Mouse (Mus musculus) hindbrain, postnatal 0 days (tissue): ENCODE measurements at regions not wholly inside any gene's neighbourhood (a gene's known extent, or its start where the extent isn't known, plus 50 kb on each side); places are given as distances from the start of the nearest gene placed in this dataset.

ENCODE experiments used
- ATAC-seq: fragments of 200-750 bp; cut with Nextera tagmentation; 2 replicates; pipeline ENCODE4 v1.8.0; 2017; ENCODE audit warnings: mild to moderate bottlenecking, moderate TSS enrichment, moderate library complexity
- DNase-seq: peaks from one replicate; pipeline ENCODE4 v3.0.0-alpha.2; 2015; ENCODE audit warnings: low spot score
- H3K27ac ChIP-seq: fragments of 300-500 bp; sonication (generic); 2 replicates; pipeline ENCODE4 v1.5.1; 2014; ENCODE audit warnings: mild to moderate bottlenecking
- H3K27me3 ChIP-seq: fragments of 300-500 bp; sonication (generic); 2 replicates; pipeline ENCODE4 v1.6.1; 2014; ENCODE audit warnings: low read length, mixed read lengths; ENCODE audit not compliant: insufficient read depth
- H3K36me3 ChIP-seq: fragments of 300-500 bp; sonication (generic); 2 replicates; pipeline ENCODE4 v1.6.1; 2014; ENCODE audit warnings: low read length, mixed read lengths; ENCODE audit not compliant: insufficient read depth
- H3K4me1 ChIP-seq: fragments of 300-500 bp; sonication (generic); 2 replicates; pipeline ENCODE4 v1.6.1; 2014; ENCODE audit warnings: antibody characterized with exemption, low read length, mixed read lengths; ENCODE audit not compliant: insufficient read depth
- H3K4me2 ChIP-seq: fragments of 300-500 bp; sonication (generic); 2 replicates; pipeline ENCODE4 v1.6.1; 2014; ENCODE audit warnings: low read depth, mild to moderate bottlenecking, low read length, moderate library complexity, mixed read lengths
- H3K4me3 ChIP-seq: fragments of 300-500 bp; sonication (generic); 2 replicates; pipeline ENCODE4 v1.5.1; 2014; ENCODE audit warnings: low read length
- H3K9ac ChIP-seq: fragments of 300-500 bp; sonication (generic); replicated peaks from 2 replicates; pipeline ENCODE4 v1.6.1; 2014; ENCODE audit warnings: mild to moderate bottlenecking, low read length, moderate library complexity, mixed read lengths
- H3K9me3 ChIP-seq: fragments of 300-500 bp; sonication (generic); 2 replicates; pipeline ENCODE4 v1.6.1; 2016; ENCODE audit warnings: low read length, mixed read lengths
- CTCF ChIP-seq: IDR thresholded peaks from 2 replicates; pipeline ENCODE4 v1.5.1; 2016; ENCODE audit warnings: antibody characterized with exemption, control low read depth, low read depth
- WGBS: fragments of 180-500 bp; shearing (Covaris S2); extraction: QIAGEN DNeasy Blood & Tissue Kit; methylation state at CpG from one replicate; pipeline ENCODE4 v1.1.7; 2014; 5-methylcytosine and 5-hydroxymethylcytosine counted together

DNA sequence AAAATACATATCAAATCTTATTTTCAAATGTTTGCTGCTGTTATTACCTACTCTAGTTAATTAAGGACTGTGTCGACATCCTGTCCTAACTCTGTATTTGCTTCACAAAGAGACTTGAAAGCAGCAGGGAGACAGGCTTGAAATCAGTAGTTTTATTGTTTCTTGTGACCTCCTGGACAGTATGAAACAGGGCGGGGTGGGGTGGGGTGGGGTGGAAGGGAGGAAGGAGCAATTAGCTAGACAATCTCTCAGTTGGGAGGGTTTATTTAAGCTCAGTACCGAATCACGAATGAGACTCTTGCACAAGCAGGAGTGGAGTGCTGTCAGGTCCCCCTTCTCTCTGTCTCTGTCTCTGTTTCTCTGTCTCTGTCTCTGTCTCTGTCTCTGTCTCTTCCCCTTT lies 421.2 kb downstream of the Btg1 start:
- Histone ChIP-seq H3K4me3 (no peak overlapping the region), H3K36me3 (no peaks in the 10 kb centered on the region), H3K27me3 (no peaks in the 10 kb centered on the region), H3K9ac (no peak overlapping the region), H3K4me2 (no peak overlapping the region), H3K4me1 (no peaks in the 10 kb centered on the region), H3K9me3 (no peaks in the 10 kb centered on the region), H3K27ac (no peak overlapping the region)
- no peak for TF ChIP-seq CTCF
- ATAC-seq (no peak), DNase-seq (no peak)
- WGBS, result 46% methylated on average over 4 of the region's 4 CpGs

DNA sequence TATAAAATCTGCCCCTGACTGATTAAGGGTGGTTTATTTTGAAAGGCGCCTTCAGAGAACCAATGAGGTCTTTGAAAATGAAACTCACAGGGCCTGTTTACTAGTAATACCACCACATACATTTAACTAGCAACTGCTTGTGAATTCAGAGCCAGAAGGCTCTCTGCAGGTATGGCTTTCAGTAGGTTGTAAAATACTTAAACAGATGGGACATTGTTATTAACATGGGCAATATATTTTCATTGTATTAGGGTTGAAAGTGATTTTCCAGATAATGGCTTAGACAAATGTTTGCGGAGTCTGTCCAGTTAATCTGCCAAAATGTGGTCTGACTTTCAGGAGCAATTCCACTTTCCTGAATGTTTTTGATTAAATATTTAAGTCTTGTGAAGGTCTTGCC lies 430.8 kb downstream of the Btg1 start:
- 86% methylated on average over 2 of the region's 2 CpGs for WGBS
- no peaks in the 10 kb centered on the region for H3K4me1 ChIP-seq
- no peak for ATAC-seq
- no peak for TF ChIP-seq CTCF
- H3K4me2 ChIP-seq, result no peak overlapping the region
- no peak overlapping the region for H3K27ac ChIP-seq
- H3K9me3 ChIP-seq, result peaks cover 5% of the 10 kb centered on the region
- no peak overlapping the region for H3K9ac ChIP-seq
- no peaks in the 10 kb centered on the region for H3K36me3 ChIP-seq
- H3K4me3 ChIP-seq, result no peak overlapping the region
- no peaks in the 10 kb centered on the region for H3K27me3 ChIP-seq
- DNase-seq, result no peak

DNA sequence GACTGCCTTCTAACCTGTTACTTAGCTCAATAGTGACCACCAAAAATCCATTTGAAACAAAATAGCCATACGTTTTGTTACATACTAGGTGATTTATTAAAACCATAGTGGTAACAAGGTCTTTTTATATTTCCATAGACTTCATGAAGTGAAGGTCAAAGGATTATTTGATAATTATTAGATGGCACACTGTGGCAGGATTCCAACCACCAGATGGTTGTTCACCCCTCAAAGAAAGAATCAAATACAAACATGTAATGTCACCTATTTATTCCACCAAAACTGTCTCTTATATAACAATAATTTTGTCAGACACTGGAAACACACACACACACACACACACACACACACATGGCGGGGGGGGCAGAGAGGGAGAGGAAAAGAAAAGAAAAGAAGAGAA lies 431.2 kb downstream of the Btg1 start:
- no peaks in the 10 kb centered on the region for H3K27me3 ChIP-seq
- no peak overlapping the region for H3K27ac ChIP-seq
- no peaks in the 10 kb centered on the region for H3K4me1 ChIP-seq
- peaks cover 5% of the 10 kb centered on the region for H3K9me3 ChIP-seq
- 68% methylated on average over 2 of the region's 2 CpGs for WGBS
- DNase-seq (no peak), ATAC-seq (no peak)
- no peaks in the 10 kb centered on the region for H3K36me3 ChIP-seq
- TF ChIP-seq CTCF, result no peak
- H3K4me3 ChIP-seq, result no peak overlapping the region
- H3K4me2 ChIP-seq, result no peak overlapping the region
- no peak overlapping the region for H3K9ac ChIP-seq

DNA sequence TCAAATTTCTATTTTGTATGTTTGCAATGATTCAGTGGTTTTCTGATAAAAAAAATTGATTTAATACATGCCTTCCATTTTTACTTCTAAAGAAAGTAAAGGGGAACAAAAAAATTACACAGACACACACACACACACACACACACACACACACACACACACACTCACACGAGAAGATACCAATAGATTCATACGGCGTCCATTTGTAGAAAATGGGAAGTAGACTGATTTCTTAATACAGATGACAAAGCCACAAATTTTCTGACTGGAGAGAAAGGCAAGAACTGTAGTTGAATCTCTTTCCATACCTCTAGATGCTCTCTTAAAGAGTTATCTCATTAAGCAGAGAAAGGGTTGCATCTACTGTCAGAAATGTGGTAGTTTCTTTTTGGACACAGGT lies 424.9 kb upstream of the Dcn start:
- WGBS, result 95% methylated on average over 3 of the region's 3 CpGs

DNA sequence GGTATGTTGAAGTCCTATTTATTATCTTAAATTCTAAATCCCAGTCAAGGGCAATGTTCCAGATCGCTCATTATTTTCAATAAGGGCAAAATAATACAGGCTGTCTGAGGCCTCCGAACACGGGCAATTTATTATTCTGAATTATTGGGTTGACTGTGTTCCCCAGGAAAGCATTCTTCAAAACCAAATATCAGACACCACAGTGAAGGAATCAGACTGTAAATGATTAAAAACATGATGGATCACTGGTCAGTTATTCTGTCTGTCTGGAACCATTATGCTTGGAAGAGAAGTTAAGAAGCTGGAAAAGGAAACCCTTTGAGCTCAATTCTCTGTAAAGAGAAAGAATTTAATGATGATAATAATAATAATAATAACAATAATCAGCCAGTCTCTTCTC lies 417.4 kb upstream of the Dcn start:
- no peak for DNase-seq

More for the DNA sequence above, 424.9 kb upstream of the Dcn start:
- no peak for TF ChIP-seq CTCF
- Histone ChIP-seq H3K36me3 (no peaks in the 10 kb centered on the region), H3K27me3 (no peaks in the 10 kb centered on the region), H3K27ac (no peak overlapping the region), H3K4me1 (no peaks in the 10 kb centered on the region), H3K4me3 (no peak overlapping the region), H3K4me2 (no peak overlapping the region), H3K9me3 (no peaks in the 10 kb centered on the region), H3K9ac (no peak overlapping the region)
- ATAC-seq (no peak), DNase-seq (no peak)

DNA sequence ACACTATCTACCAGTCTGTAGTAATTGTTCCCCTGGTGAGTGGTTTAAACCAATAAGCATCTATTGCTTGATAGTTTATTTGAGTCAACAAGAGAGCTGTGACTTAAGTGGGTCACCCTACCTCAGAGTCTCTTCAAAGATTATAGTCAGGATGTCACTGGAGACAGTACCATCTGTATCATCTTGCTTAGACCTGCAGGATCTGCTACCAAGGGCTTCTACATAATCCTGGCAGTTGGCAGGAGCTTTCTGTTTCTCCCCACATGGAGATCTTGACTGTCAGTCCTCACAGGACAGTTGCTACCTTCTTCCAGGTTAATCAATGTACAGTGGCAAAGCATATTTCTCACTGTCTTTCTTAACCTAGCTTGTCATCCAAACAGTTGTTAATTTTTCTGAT lies 414.9 kb upstream of the Dcn start:
- no peaks in the 10 kb centered on the region for H3K4me1 ChIP-seq
- H3K27ac ChIP-seq, result no peak overlapping the region
- no peak overlapping the region for H3K9ac ChIP-seq
- H3K36me3 ChIP-seq, result no peaks in the 10 kb centered on the region
- H3K27me3 ChIP-seq, result no peaks in the 10 kb centered on the region
- H3K4me2 ChIP-seq, result no peak overlapping the region
- no peak for ATAC-seq
- no peak for TF ChIP-seq CTCF
- no peak for DNase-seq
- H3K9me3 ChIP-seq, result no peaks in the 10 kb centered on the region
- no peak overlapping the region for H3K4me3 ChIP-seq

More for the DNA sequence above, 417.4 kb upstream of the Dcn start:
- H3K4me1 ChIP-seq, result no peaks in the 10 kb centered on the region
- no peak overlapping the region for H3K4me2 ChIP-seq
- H3K9me3 ChIP-seq, result no peaks in the 10 kb centered on the region
- TF ChIP-seq CTCF, result no peak
- no peak overlapping the region for H3K9ac ChIP-seq
- no peaks in the 10 kb centered on the region for H3K27me3 ChIP-seq
- no peak for ATAC-seq
- no peak overlapping the region for H3K27ac ChIP-seq
- H3K4me3 ChIP-seq, result no peak overlapping the region
- no peaks in the 10 kb centered on the region for H3K36me3 ChIP-seq
- WGBS, result 38% methylated on average over 3 of the region's 3 CpGs

DNA sequence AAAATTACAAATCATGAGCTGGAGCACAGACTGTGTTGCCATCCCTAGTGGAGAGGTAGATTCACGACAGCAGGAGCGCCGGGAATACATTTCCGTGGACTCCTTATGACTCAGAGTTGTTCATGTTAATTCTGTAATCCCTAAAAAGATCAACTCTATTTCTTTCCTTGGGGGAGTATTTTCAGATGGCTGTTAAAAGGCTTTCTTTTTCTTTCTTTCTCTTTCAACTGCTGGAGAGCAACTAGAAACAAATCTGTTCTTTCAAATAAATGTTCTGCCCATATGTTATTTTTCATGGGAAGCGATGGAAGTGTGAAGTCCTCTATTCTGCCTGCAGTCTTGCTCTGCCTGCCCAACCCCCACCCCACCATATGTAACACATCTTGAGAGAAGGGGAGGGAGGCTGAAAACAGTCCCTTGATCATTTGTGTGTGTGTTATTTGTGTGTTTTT lies 401.4 kb upstream of the Dcn start:
- TF ChIP-seq CTCF, result no peak
- no peak for ATAC-seq
- Histone ChIP-seq H3K9me3 (no peaks in the 10 kb centered on the region), H3K9ac (no peak overlapping the region), H3K4me3 (no peak overlapping the region), H3K4me1 (no peaks in the 10 kb centered on the region), H3K27me3 (no peaks in the 10 kb centered on the region), H3K27ac (no peak overlapping the region), H3K36me3 (no peaks in the 10 kb centered on the region), H3K4me2 (no peak overlapping the region)
- no peak for DNase-seq
- 87% methylated on average over 5 of the region's 5 CpGs for WGBS

DNA sequence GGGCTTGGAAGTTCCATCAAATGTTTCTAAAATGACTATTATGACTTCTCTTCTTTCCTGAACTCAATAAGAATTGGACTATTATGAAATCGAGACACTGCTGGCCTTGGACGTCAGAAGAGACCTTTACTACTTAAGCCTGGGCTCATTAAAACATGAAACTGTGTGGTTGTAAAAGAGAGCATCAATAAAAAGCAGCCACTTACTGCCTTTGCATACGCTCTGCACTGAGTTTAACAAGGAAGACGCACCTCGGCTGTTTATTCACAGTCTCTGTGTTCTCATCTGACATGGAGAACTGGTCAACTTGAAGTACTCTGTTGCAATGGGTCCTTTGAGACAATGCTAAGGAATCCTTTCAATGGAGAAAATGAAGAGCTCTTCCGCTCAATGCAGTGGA lies 399.8 kb upstream of the Dcn start:
- H3K27ac ChIP-seq, result no peak overlapping the region
- no peak for ATAC-seq
- TF ChIP-seq CTCF, result no peak

More for the DNA sequence above, 399.8 kb upstream of the Dcn start:
- 81% methylated on average over 6 of the region's 6 CpGs for WGBS
- no peaks in the 10 kb centered on the region for H3K36me3 ChIP-seq
- no peak overlapping the region for H3K4me2 ChIP-seq
- H3K27me3 ChIP-seq, result no peaks in the 10 kb centered on the region
- no peak overlapping the region for H3K4me3 ChIP-seq
- no peaks in the 10 kb centered on the region for H3K9me3 ChIP-seq
- H3K4me1 ChIP-seq, result no peaks in the 10 kb centered on the region
- DNase-seq, result no peak
- H3K9ac ChIP-seq, result no peak overlapping the region
